Mouse (Mus musculus) A20 (cell line): ENCODE results near the gene Olfr705.
"Not testable (repeated sequence)": the region's sequence is repeated elsewhere in the genome, so short reads cannot be mapped to it uniquely, and the experiment has no call there.

Experiments
- DNase-seq: peaks from one replicate; pipeline ENCODE4 v3.0.0-alpha.2; 2011; ENCODE audit warnings: low read depth, low spot score

The Olfr705 gene

GRCm38 (mm10) chr7:106876791-106877190 lies at the start of gene Olfr705:
Olfr705 (minus strand) TSS chr7:106876891.
- no peak for DNase-seq

- DNase-seq = not testable (repeated sequence)
Measured at GRCm38 (mm10) chr7:106920961-106921360, 44.3 kb upstream of the Olfr705 start.

GRCm38 (mm10) chr7:106907676-106908075 lies 31.0 kb upstream of the Olfr705 start, which contains the start of gene Olfr1532-ps1:
Olfr1532-ps1 (plus strand) TSS chr7:106908001.
- DNase-seq = no peak

GRCm38 (mm10) chr7:106901141-106901540 lies 24.4 kb upstream of the Olfr705 start, which contains the start of gene Olfr707:
Olfr707 (minus strand) TSS chr7:106901241.
- DNase-seq = not testable (repeated sequence)

- no peak for DNase-seq
Measured at GRCm38 (mm10) chr7:106888062-106888461, 11.4 kb upstream of the Olfr705 start, which contains the start of gene Olfr706. Olfr706 (minus strand) TSS chr7:106888162.

DNA sequence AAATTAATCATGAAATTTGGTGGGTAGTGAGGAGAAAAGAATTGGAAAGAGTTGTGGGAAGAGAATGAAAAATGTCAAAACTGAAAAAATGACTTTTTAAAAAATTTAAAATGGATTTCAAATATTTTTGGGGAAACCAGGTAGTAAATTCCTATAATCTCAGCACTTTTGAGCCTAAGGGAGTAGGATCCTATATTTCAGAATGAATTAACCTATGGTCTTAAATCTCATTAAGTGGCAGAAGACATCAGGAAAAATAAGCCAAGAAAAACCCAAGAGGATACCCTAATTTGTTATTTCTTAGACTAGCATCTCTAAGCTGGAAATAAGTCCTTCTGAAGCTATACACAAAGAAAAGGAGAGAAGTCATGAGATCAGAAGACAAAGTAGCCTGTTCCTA lies 13.8 kb downstream of the Olfr705 start, which contains the start of gene Olfr704:
Olfr704 (plus strand) TSS at position 301 of the 400 bp plus-strand sequence.
- no peak for DNase-seq

DNA sequence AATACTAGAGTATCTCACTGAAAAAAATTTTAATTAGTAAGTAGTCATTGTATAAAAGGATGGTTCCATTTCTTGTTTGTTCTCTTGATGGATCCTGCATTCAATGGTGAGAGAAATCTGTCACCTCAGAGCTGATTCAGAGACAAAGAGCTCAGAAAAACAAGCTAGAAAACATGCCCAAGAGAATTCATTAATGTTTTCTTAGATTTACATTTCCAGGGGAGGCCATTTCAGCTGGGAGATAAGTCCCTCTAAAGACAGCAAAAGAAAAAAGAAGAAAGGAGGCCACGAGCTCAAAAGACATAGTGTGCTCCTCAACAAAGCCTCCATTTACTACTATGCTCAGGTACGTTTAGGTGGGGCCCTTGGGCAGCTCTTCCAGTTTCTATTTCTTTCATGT lies 33.6 kb downstream of the Olfr705 start, which contains the start of gene Olfr703:
Olfr703 (plus strand) TSS at position 301 of the 400 bp plus-strand sequence.
- DNase-seq = no peak

DNA sequence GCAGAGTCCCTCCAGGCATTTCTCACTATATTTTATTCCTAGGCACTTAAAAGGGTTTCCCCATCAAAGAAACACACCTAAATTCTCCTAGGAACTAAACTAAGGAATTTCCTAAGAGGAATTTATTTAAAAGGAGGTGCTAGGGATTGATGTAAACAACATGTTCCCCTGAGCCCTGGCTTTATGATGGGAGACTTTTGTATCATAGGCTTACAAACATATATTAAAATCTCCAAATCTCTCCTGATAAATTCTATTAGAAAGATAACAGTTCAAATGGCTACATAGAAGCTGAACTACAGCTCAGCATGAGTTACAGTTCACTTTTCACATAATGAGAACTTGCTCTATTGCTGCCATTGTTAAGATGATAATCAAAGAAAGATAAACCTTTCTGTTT lies 42.9 kb downstream of the Olfr705 start, which contains the start of gene Olfr702:
Olfr702 (minus strand) TSS at position 101 of the 400 bp plus-strand sequence.
- DNase-seq = no peak
